Mouse (Mus musculus) liver, embryonic 14.5 days (tissue): ENCODE results near the gene Vmn1r124.
"Not testable (repeated sequence)": the region's sequence is repeated elsewhere in the genome, so short reads cannot be mapped to it uniquely, and the experiment has no call there.

Experiments used
- CTCF ChIP-seq: IDR thresholded peaks from 2 replicates; pipeline ENCODE4 v1.5.1; 2016; ENCODE audit warnings: antibody characterized with exemption, low read depth, control low read depth
- EP300 ChIP-seq: IDR thresholded peaks from 2 replicates; pipeline ENCODE4 v1.6.1; 2016; ENCODE audit warnings: antibody characterized with exemption, low read depth

DNA sequence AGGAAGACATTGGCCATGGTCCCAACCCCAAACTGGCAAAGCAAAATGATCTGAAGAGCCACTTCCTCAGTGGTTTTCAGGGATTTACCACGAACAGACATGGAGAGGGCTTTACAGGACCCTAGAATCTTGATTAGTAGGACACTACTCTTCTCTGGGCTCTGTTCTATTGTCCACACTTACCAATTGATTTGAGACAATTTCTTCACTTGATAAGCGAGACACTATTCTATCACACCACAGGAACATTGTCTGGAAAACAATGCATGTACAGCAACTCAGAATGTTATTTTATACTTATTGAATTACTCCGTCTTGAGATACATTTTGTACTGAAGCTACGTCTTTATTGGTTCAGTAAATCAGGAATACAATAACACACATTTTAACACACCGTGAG is 41.0 kb upstream of the Vmn1r124 start, which contains the start of gene Vmn1r126:
- TF ChIP-seq CTCF, EP300: not testable (repeated sequence)
